Comparison of ENCODE assay signal across 26 mouse cellular contexts in the genomic region with DNA sequence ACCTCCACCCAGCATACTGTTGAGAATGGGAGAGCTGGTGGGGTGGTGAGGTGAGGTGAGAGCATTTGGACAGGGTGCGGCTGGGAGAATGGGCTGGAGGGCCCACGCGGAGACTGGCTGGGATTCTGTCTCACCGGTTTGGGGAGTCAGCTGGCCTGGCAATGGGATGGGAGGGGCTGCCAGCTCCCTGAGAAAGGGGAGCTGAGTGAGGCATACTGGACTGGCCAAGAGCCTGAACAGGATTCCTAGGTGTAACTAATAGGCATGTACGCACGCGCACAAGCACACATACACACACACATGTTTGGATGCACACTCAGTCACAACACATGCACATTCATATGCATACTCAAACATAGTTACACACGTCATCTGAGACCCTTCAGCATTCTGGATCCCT. TPM values are rescaled to one million over a fixed set of nuclear protein-coding genes. Genes with fewer than 3 reads are reported as not detected.
DNase-seq lines count a peak whose midpoint lies in the region; ATAC-seq lines count a peak whose summit lies in the region.
"Had no signal": no experiment of that assay in that cellular context is flagged by ENCODE, and none has a peak within 500 bp of the region (broad histone marks: within the 10 kb centered on the region; RNA-seq: fewer than 3 reads in every experiment).

No protein-coding gene starts in this region.

- H3K27me3 ChIP-seq in embryonic facial prominence, embryonic 13.5 days = no peaks in the 10 kb centered on the region
- H3K27me3 ChIP-seq in embryonic facial prominence, embryonic 10.5 days (replicated peaks; ENCODE audit: low read depth, poor library complexity, severe bottlenecking) = no peaks in the 10 kb centered on the region; the same call in 1 of the 2 replicates
- no peaks in the 10 kb centered on the region for H3K27me3 ChIP-seq in midbrain, embryonic 16.5 days (ENCODE audit: control insufficient read depth, insufficient read depth, low read depth, low read length)
- H3K27me3 ChIP-seq: forebrain, embryonic 13.5 days; neural tube, embryonic 15.5 days had no signal

- no peak overlapping the region for H3K9ac ChIP-seq in embryonic facial prominence, embryonic 13.5 days
- H3K9ac ChIP-seq in midbrain, embryonic 16.5 days (ENCODE audit: low read depth, low read length) = no peak overlapping the region
- H3K9ac ChIP-seq: forebrain, embryonic 13.5 days; neural tube, embryonic 15.5 days had no signal

- no peak overlapping the region for H3K4me3 ChIP-seq in embryonic facial prominence, embryonic 13.5 days
- H3K4me3 ChIP-seq in embryonic facial prominence, embryonic 10.5 days = no peak overlapping the region
- H3K4me3 ChIP-seq in midbrain, embryonic 16.5 days (ENCODE audit: low read depth, low read length) = no peak overlapping the region
- H3K4me3 ChIP-seq: erythroblast, embryonic 14.5 days; forebrain, embryonic 13.5 days; layer of hippocampus, adult 2 months; megakaryocyte, embryonic 14.5 days; neural tube, embryonic 15.5 days had no signal

- no peak for DNase-seq in embryonic facial prominence, embryonic 10.5 days (ENCODE audit: low spot score)
- DNase-seq in urinary bladder, postnatal 14 days (ENCODE audit: low spot score) = peak; percentile 61
- no peak for DNase-seq in urinary bladder, postnatal 25 days (ENCODE audit: low spot score)
- peak; percentile 42 for DNase-seq in lung, postnatal 36 days
- DNase-seq in adipocyte (ENCODE audit: low spot score) = no peak
- no peak for DNase-seq in gastrocnemius, postnatal 10 days
- DNase-seq: adrenal gland, adult 8-10 months; B cell, adult 2 months; embryo, embryonic 11 days; gastrocnemius, postnatal 14 days; kidney, adult 11 months; layer of hippocampus, postnatal 36 days; liver; midbrain, embryonic 14.5 days; right cerebral cortex, postnatal 14 days; spleen, adult 18-20 months had no signal

- 0 out of 2 replicates have a peak overlapping the region, but pooled peaks have one; percentile 0 for H3K27ac ChIP-seq in embryonic facial prominence, embryonic 13.5 days
- H3K27ac ChIP-seq in embryonic facial prominence, embryonic 10.5 days (replicated peaks) = no peak overlapping the region
- no peak overlapping the region for H3K27ac ChIP-seq in midbrain, embryonic 16.5 days (ENCODE audit: low read length)
- H3K27ac ChIP-seq: forebrain, embryonic 13.5 days; hindbrain, postnatal 0 days; kidney, postnatal 0 days; layer of hippocampus, adult 2 months; neural tube, embryonic 15.5 days had no signal

- peaks cover 29% of the 10 kb centered on the region for H3K36me3 ChIP-seq in embryonic facial prominence, embryonic 13.5 days
- H3K36me3 ChIP-seq in embryonic facial prominence, embryonic 10.5 days (replicated peaks) = peaks cover 34% of the 10 kb centered on the region
- H3K36me3 ChIP-seq in midbrain, embryonic 16.5 days (ENCODE audit: control insufficient read depth, insufficient read depth, low read length) = peaks cover 3% of the 10 kb centered on the region; the same call in 1 of the 2 replicates

- no peaks in the 10 kb centered on the region for H3K9me3 ChIP-seq in embryonic facial prominence, embryonic 13.5 days
- no peaks in the 10 kb centered on the region for H3K9me3 ChIP-seq in embryonic facial prominence, embryonic 10.5 days
- H3K9me3 ChIP-seq in midbrain, embryonic 16.5 days (replicated peaks; ENCODE audit: control insufficient read depth, low read length, poor library complexity, severe bottlenecking) = no peaks in the 10 kb centered on the region
- H3K9me3 ChIP-seq: forebrain, embryonic 13.5 days; megakaryocyte, embryonic 14.5 days; neural tube, embryonic 15.5 days had no signal

- no peak overlapping the region for H3K4me2 ChIP-seq in embryonic facial prominence, embryonic 13.5 days
- no peak overlapping the region for H3K4me2 ChIP-seq in midbrain, embryonic 16.5 days (ENCODE audit: low read length)
- H3K4me2 ChIP-seq: forebrain, embryonic 13.5 days; neural tube, embryonic 15.5 days had no signal

- peaks cover 23% of the 10 kb centered on the region for H3K4me1 ChIP-seq in embryonic facial prominence, embryonic 13.5 days
- peaks cover 32% of the 10 kb centered on the region for H3K4me1 ChIP-seq in embryonic facial prominence, embryonic 10.5 days
- no peaks in the 10 kb centered on the region for H3K4me1 ChIP-seq in midbrain, embryonic 16.5 days (ENCODE audit: control insufficient read depth, insufficient read depth, low read length)
- H3K4me1 ChIP-seq: forebrain, embryonic 13.5 days had no signal

- ATAC-seq in embryonic facial prominence, embryonic 13.5 days (ENCODE audit: insufficient number of reproducible peaks, insufficient read depth, low FRiP score, low TSS enrichment, low read depth) = no peak
- ATAC-seq in midbrain, embryonic 16.5 days = no peak
- ATAC-seq: forebrain, embryonic 13.5 days; hindbrain, postnatal 0 days had no signal

- WGBS in embryonic facial prominence, embryonic 13.5 days = 77% methylated on average over 8 of the region's 8 CpGs
- WGBS in embryonic facial prominence, embryonic 10.5 days = 83% methylated on average over 8 of the region's 8 CpGs
- 92% methylated on average over 8 of the region's 8 CpGs for WGBS in midbrain, embryonic 16.5 days

RNA-seq across cellular contexts. Expression of a gene that starts 8.4 kb away (rescaled TPM):
- 52.2 and 57.2 TPM in 2 replicates for polyA plus RNA-seq in embryonic facial prominence, embryonic 13.5 days (2015; fragmentation: Nextera tagmentation; extraction: Ambion mirVana)
- polyA plus RNA-seq in embryonic facial prominence, embryonic 10.5 days (2016; fragmentation: Nextera tagmentation; extraction: Ambion mirVana) = 34.1 and 34.9 TPM in 2 replicates
- polyA plus RNA-seq in midbrain, embryonic 16.5 days (2015; fragmentation: Nextera tagmentation; extraction: Ambion mirVana) = 20.7 and 20.8 TPM in 2 replicates
- total RNA-seq in gastrocnemius, postnatal 10 days (2021) = 10 to 100 TPM; 15.4 to 22.8 TPM
- polyA plus RNA-seq: erythroblast, embryonic 14.5 days had no signal

RNA-seq across cellular contexts. Expression of a gene that starts 8.7 kb away (rescaled TPM):
- polyA plus RNA-seq in embryonic facial prominence, embryonic 13.5 days (2015; fragmentation: Nextera tagmentation; extraction: Ambion mirVana) = 104 TPM in 2 replicates
- polyA plus RNA-seq in embryonic facial prominence, embryonic 10.5 days (2016; fragmentation: Nextera tagmentation; extraction: Ambion mirVana) = 45.8 and 52.6 TPM in 2 replicates
- 99.7 and 109 TPM in 2 replicates for polyA plus RNA-seq in midbrain, embryonic 16.5 days (2015; fragmentation: Nextera tagmentation; extraction: Ambion mirVana)
- total RNA-seq in gastrocnemius, postnatal 10 days (2021) = 10 to 100 TPM; 81.4 to 90.0 TPM

RNA-seq across cellular contexts. Expression of a gene that starts 9.2 kb away (rescaled TPM):
- polyA plus RNA-seq in embryonic facial prominence, embryonic 13.5 days (2015; fragmentation: Nextera tagmentation; extraction: Ambion mirVana) = 125 and 134 TPM in 2 replicates
- polyA plus RNA-seq in embryonic facial prominence, embryonic 10.5 days (2016; fragmentation: Nextera tagmentation; extraction: Ambion mirVana) = 61.4 and 67.0 TPM in 2 replicates
- 19.3 and 19.6 TPM in 2 replicates for polyA plus RNA-seq in midbrain, embryonic 16.5 days (2015; fragmentation: Nextera tagmentation; extraction: Ambion mirVana)
- 10 to 100 TPM; 46.6 to 65.6 TPM for total RNA-seq in gastrocnemius, postnatal 10 days (2021)

RNA-seq across cellular contexts. Expression of a gene that starts 35.3 kb away (rescaled TPM):
- polyA plus RNA-seq in embryonic facial prominence, embryonic 13.5 days (2015; fragmentation: Nextera tagmentation; extraction: Ambion mirVana) = 158 and 167 TPM in 2 replicates
- 150 and 156 TPM in 2 replicates for polyA plus RNA-seq in embryonic facial prominence, embryonic 10.5 days (2016; fragmentation: Nextera tagmentation; extraction: Ambion mirVana)
- 109 and 122 TPM in 2 replicates for polyA plus RNA-seq in midbrain, embryonic 16.5 days (2015; fragmentation: Nextera tagmentation; extraction: Ambion mirVana)
- 10 to 100 TPM; 19.3 to 24.4 TPM for total RNA-seq in gastrocnemius, postnatal 10 days (2021)

RNA-seq across cellular contexts. Expression of a gene that starts 35.4 kb away (rescaled TPM):
- 1.1 and 1.7 TPM in 2 replicates for polyA plus RNA-seq in embryonic facial prominence, embryonic 13.5 days (2015; fragmentation: Nextera tagmentation; extraction: Ambion mirVana)
- 0.75 and 0.98 TPM in 2 replicates for polyA plus RNA-seq in embryonic facial prominence, embryonic 10.5 days (2016; fragmentation: Nextera tagmentation; extraction: Ambion mirVana)
- 0.70 and 0.73 TPM in 2 replicates for polyA plus RNA-seq in midbrain, embryonic 16.5 days (2015; fragmentation: Nextera tagmentation; extraction: Ambion mirVana)
- under 1 TPM; 0.38 to 0.63 TPM for total RNA-seq in gastrocnemius, postnatal 10 days (2021)
- polyA plus RNA-seq: erythroblast, embryonic 14.5 days; liver, embryonic 16.5 days had no signal

Comparison
In these comparisons a context has a peak if more than half of its experiments do, and no peak if none do; other contexts are left out.
1. DNase-seq: peak in urinary bladder, postnatal 14 days (single experiment) and lung, postnatal 36 days (single experiment); none in embryonic facial prominence, embryonic 10.5 days (single experiment), urinary bladder, postnatal 25 days (single experiment), adipocyte (single experiment) and gastrocnemius, postnatal 10 days (single experiment).